Mouse (Mus musculus) E14TG2a.4 (cell line): ENCODE measurements at regions not wholly inside any gene's neighbourhood (a gene's known extent, or its start where the extent isn't known, plus 50 kb on each side); places are given as distances from the start of the nearest gene placed in this dataset.

Experiments
- CTCF ChIP-seq: conservative IDR thresholded peaks from 2 replicates; pipeline ENCODE4 v1.5.1; 2014; ENCODE audit warnings: low read length
- NANOG ChIP-seq: IDR thresholded peaks from 2 replicates; pipeline ENCODE4 v1.6.1; 2014; ENCODE audit warnings: borderline replicate concordance, low read length, mixed read lengths

DNA sequence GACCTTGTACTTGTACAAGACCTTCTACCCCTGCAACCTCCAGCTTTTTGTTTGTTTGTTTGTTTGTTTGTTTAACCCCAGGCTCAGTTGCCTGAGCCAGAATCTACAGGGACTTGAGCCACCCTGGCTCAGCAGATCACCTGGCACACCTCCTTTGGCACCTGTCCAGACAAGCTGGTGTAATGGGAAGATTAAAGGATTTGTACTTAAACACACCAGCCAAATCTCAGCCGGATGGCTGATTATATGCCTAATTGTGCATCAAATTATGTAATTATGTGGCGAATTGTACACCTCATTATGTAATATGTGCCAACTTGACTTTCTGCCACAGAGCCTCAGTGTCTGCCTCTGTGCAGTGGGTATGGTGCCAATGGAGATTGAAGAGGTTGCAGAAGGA, 133.2 kb downstream of the Plekhb2 start:
- TF ChIP-seq CTCF: no peak
- TF ChIP-seq NANOG: no peak
